Mouse (Mus musculus): ENCODE results near the gene Fam71e2. TPM values are rescaled to one million over a fixed set of nuclear protein-coding genes. Genes with fewer than 3 reads are reported as not detected.
"Not testable (repeated sequence)": the region's sequence is repeated elsewhere in the genome, so short reads cannot be mapped to it uniquely, and the experiment has no call there.

Fam71e2 gene
- total RNA-seq (2021) = not detected
- long read RNA-seq, experiment 1 = 0 reads
- long read RNA-seq, experiment 2 = 0 reads

DNA sequence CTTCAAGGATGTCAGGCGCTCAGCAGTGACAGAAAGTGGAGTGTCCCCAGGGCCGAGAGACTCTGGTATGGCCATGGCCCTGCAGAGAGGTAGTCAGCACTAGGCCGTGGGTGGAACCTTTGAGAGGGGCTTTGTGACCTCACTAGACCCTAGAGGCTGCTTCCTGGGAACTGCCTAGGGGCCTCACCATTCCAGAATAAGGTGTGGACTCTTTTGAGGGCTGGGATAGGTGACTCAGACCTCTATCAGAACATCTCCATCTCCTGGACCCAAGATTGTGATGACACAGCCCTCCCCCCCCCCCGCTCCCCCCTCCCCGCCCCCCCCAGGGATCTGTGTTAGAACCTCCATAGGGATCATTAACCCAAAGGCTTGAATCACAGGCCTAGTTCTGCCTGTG lies at the start of gene Fam71e2:
Gene Fam71e2, minus strand, starts transcription at position 101 of the 400 bp plus-strand sequence.
- no peak for DNase-seq

DNA sequence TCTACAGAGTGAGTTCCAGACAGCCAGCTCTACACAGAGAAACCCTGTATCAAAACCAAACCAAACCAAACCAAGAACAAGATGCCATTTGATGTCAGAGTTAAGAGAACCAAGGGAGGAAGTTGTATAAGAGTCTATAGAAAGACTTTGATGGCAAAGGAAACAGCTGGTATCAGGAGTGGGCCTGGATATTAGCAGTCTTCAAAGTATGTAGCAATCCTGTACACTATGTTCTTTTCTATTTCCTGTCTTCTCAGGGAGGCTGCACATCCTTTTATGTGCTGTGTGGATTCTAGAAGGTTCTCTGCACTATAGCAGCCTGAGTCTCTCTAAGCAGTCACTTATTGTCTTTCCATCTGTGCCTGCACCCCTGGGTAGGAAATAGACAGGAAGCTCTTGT lies 45.5 kb upstream of the Fam71e2 start:
- DNase-seq = no peak

DNA sequence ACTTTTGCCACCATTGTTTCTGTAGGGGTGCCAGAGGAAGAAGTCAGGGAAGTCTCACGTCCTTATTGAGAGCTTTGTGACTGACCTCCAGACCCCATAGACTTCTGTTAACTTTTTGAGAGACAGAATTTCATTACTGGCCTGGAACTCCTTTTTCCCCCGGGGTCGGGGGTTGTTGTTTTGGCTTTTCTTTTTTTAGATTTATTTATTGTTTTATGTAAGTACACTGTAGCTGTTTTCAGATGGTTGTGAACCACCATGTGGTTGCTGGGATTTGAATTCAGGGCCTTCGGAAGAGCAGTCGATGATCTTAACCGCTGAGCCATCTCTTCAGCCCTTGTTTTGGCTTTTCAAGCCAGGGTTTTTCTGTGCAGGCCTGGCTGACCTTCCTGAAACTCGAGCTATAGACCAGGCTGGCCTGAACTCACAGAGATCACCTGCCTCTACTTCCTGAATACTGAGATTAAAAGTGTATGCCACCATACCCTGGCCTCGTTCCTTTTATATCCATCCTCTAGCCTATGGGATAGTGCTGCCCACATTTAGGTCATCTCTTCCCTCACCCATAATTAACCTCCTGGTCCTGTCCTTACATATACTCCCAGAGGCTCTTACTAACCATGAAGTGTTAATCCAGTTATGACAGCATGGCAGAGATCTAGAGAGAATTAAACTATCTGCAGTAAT lies 42.1 kb upstream of the Fam71e2 start:
- no peak for DNase-seq

DNA sequence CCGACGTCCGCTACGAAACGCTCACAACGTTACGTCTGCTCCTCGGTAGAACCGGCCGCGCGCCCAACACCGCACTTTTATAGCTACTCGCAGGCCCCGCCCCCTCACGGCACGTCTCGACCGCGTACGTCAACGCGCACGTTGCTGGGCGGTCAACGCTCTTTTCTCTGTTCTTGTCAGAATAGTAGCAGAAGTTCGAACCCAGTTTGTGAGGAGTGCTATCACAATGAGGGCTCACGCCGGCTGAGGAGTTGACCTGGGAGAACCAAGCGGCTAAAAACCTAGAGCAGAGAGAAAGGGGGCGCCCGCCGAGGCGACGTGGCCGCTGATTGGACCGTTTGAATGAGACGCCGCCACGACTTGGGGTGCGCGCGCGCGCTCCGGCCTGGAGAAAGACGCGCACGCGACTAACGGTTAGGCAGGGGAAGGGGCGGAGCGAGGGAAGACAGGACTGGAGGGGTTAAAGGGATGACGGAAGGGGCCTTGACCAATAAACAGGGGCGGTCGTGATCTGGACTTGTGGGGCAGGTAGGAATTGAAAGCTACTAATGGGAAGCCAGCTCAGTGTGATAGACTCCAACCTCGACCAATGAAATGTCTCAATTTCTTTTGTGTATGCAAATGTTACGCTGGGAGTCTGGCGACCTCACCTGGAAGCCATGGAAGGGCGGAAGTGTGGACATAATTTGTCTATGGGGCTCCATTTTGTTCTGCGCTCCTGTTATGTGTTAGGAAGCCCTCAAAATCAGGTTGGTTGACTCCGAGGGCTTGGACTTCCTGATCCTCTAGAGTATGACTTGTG lies 41.4 kb upstream of the Fam71e2 start, which contains the start of gene Ube2s:
Gene Ube2s, minus strand, starts transcription at position 288 of the 802 bp plus-strand sequence.
- peak; percentile 97 for DNase-seq

DNA sequence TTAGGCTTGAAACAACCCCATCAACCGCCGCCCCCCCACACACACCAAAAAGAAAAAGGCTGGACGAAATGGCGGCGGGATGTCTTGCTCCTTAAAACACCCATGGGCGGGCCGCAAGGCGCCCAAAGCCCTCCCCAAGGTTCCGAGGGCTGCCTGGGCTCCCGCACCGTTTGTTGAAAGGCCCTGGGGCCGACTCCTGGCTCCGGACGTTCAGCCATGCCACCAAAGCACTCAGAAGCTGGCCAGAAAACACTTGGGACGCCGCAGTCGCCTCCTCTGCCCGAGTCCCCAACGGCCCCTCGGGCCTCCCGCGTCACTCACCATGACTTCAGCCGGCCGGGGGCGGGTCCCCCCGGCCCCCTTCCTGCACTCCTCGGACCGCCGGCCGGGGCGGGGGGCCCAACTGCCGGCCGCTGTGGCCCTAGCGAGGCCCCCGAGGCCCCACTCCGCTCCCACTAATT lies 40.8 kb upstream of the Fam71e2 start:
- DNase-seq = no peak

DNA sequence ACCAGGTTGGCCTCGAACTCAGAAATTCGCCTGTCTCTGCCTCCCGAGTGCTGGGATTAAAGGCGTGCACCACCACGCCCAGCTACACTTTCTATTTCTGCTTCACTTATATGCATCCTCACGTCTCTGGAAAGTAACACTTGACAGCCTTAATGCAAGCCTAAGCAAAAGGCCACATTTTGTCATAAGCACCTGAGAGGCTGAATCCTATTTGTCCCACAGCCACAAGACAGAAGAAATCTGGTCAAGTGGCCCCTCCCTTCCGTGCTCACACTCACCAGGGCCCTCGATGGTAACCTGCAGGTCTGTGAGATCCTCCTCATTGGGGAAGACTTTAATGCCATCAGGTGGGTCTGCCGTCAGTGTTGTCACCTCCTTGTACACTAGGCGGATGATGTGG lies 40.0 kb upstream of the Fam71e2 start:
- not testable (repeated sequence) for DNase-seq

DNA sequence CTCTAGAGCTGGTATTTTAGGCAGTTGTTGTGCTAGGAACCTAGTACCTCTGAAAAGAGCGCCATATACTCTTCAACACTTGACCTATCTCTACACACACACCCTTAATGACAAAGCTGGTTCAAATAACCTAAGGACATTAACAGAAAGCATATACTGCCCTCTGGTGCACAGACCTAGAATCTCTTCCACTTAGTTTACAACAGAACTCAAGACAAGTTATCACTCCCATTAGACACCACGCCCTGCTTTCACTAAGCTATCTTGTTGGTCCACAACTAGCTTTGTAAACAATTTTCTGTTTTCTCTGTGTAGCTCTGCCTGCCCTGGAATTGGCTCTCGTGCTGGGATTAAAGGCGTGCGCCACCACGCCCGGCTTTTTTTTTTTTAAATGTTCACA lies 35.6 kb upstream of the Fam71e2 start:
- DNase-seq = no peak

DNA sequence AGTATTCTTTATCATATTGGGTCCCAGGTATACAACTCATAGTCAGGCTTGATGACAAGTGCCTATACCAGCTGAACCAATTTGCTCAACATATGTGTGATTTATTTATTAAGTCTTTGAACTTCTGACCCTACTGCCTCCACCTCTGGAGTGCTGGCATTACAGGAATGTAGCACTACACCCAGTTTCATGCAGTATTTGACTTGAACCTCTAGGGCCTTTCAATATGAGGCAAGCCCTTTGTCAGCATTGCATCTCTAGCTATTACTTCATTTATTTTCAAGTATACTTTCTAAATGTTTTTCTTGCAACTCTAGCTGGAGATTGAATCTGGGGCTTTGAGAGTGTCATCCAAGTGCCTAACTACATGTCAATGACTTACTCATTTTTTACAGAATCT lies 31.1 kb upstream of the Fam71e2 start:
- DNase-seq = no peak

DNA sequence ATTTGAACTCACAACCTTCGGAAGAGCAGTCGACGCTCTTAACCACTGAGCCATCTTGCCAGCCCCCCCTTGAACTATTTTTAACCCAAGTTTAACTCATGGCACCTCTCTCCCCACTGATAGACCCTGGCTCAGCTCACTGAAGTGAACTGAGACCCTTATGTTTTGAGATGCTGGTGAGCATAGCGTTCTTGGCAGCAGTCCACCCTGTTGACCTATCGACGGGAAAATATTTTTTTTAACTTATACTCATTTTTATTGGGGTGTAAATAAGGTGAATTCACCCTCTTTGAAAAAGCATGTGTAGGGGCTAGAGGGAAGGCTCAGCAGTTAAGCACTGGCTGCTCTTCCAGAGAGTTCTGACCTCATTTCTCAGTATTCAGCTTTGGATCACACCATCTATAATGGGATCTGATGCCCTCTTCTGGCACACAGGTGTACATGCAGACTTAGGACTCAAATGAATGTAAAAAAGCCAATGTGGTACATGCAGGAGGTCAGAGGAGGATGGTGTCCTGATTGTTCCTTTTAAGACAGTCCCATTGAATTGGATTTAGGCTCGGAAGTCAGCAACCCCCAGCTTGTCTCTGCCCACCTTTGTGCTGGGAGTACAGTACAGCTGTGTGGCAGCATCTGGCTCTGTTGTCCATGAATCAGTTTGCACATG lies 24.8 kb upstream of the Fam71e2 start:
- DNase-seq = no peak

DNA sequence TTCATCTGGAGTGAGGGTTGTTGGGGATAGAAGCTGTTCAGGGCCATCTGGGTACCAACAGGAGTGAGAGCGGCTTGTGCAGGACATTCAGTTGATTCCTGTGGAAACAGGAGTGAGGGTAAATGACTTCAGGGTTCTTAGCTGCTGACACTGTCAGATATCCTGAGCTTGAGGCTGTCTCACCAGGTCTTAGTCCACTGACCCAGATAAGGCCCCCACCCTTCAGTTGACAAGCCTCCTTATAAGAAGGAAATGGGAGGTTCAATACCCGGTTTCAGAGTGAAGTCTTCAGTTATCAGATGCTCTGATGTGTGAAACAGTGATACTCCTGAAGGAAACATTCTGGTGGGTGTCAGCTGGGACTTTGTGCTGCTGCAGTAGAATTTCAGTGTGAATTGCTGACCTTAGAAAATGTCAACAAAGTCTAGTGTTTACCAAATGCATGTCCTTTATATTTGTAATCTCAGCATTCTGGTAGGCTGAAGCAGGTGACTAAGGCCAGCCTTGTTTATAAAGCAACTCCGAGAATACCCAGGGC lies 23.6 kb upstream of the Fam71e2 start:
- no peak for DNase-seq

DNA sequence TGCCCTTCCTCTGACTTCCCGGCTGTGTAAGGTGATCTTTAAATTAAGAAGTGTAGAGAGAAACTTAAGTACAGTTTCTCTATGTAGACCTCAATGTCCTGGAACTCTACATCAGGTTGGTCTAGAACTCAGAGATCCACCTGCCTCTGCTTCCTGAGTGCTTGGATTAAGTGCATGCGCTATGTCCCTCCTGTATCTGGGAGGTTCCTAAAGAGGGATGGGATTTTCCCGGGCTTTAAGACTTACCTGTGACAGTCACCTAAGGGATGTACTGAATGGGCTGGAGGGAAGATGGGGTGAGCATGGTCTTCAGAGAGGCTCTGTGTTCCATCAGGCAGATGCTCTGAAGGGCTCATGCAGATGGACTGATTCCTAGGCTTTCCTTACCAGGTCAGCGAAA lies 22.6 kb upstream of the Fam71e2 start:
- no peak for DNase-seq

DNA sequence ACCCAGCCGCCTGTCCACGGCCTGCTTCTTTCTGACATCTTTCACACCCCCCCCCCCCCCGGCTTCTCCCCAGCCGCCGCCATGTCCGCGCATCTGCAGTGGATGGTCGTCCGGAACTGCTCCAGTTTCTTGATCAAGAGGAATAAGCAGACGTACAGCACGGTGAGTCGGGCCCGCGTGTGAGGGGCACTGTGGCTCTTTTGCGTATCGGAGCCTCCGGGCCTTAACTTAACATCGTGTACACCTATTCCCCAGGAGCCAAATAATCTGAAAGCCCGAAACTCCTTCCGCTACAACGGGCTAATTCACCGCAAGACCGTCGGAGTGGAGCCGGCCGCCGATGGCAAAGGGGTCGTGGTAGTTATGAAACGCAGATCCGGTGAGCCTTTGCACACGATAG lies 22.1 kb upstream of the Fam71e2 start:
- DNase-seq = not testable (repeated sequence)

DNA sequence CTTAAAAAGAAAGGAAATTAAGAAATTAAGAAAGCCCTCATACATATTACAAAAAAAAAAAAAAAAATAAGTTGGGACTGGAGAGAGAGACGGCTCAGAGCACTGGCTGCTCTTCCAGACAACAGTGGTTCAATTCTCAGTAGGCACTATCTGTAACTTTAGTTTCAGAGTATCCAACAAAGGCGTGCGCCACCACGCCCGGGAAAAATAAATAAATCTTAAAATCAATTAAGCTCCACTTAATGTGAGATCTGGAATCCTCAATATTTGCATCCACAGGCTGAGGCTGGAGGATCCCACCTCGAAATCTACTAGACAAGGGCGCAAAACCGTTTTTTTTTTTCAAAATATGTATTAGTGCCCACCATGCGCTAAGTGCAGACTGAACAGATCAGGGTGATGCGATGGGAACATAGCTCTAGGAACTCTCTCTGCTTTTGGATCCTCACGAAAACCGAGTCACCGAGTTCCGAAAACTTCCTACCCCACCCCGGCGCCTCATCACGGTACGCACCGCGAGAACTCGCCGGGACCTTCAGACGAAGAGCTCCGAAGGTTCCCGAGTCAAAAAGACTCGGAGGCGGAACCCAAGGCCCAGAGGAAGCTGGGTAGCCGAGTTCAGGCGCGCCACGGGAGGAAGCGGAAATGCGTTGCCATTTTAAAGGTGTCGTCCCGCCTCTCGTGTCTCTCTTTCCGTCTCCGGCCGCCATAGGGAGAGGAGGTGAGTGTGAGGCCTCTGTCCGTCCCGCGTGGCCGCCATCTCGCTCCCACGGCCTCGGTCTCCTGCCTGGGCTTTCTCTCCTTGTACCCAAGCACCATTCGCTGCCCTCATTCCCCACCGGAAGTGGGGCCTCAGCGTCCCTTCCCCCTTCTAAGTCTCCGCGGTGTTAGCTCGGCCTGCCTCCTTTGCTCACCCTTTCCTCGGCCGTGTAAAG lies 21.4 kb upstream of the Fam71e2 start, which contains the start of gene Rpl28:
Gene Rpl28, plus strand, starts transcription at position 597 of the 935 bp plus-strand sequence.
- DNase-seq = peak; percentile 90

DNA sequence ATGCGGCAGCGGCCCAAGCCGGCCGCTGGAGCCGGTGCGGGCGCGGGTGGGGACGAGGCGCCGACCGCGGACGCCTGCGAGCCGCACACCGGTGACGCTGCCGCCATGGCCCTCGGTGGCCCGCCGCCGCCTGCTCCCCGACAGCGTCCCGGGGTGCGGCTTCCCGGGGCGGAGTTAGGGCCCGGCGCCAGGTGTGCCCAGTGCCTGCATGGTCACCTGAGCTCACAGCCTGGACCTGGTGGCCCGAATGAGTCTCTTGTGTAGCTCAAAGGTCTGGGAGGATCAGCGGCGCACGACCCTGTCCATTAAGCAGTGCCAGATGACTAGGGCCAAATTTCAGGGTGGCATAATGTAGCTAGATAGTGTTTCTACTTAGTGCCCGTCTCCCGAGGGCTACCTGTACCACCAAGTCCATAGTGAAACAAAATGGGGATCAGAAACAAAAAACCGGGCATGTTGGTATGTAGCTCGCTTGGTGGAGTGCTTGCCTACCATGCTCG lies 18.4 kb upstream of the Fam71e2 start, which contains the start of gene Tmem238:
Gene Tmem238, minus strand, starts transcription at position 221 of the 500 bp plus-strand sequence.
- DNase-seq = no peak

DNA sequence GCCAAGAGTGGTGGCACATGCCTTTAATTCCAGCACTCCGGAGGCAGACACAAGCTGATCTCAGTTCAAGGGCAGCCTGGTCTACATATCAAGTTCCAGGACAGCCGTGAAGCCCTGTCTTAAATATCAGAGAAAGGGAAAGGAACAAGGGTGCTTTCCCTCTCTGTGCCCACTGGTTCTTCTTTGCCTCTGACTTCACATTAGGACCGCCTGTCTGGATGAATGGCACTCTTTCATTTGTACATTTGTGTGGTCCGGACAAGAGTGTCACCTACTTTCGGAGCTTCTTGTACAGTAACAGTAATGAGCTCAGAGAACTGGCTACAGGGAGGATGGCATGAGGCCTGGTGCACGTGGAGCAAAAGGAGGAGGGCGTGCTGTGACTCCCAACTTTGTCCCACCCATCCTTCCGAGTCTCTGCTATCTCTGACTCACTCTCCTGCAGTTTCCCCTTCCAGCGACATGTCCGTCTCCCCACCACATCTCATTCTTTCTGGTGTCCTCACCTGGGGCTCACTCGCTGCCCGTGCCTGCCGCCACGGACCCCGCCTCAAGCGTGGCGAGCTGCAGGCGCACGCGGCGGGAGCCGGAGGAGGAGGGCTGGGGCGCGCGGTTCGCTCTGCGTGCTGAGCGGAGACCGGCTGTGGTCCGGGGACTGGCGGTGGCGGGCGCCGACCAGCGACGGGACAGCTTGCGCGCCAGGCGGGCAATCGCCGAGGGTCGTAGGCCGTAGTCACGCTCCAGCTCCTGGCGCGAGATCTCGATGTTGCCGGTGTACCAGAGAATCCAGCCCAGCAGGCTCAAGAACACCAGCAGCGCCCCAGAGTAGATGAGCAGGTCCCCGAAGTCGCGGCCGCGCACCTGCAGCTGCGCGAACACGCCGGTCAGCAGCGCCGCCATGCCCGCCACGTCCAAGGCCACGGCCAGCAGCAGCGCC lies 17.7 kb upstream of the Fam71e2 start:
- DNase-seq = peak; percentile 66

DNA sequence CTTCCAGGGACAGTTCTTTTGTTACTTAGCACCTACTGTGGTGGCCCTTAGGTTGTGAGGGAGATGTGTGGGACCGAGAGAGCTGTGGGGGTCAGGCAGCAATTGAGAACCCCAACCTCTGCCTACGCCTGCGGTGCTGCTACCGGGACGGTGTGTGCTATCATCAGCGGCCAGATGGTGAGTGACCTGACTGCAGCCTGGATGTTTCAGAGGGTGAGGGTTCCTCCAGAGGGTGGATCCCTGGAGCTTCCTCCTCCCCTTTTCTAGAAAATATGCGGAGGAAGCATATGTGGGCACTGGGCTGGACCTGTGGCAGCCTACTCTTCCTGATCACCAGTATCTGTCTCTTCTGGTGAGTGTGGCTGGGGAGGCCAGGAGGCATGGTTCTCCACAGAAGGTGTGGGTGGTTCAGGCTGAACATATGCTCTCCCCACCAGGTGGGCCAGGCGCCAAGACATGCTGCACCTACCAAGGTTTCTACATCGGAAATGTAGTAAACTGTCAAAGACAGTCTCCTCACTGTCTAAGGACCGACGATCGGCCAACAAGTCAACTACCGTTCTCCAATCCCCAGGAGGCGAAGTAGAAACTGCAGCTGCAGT lies 12.7 kb upstream of the Fam71e2 start:
- DNase-seq = no peak

DNA sequence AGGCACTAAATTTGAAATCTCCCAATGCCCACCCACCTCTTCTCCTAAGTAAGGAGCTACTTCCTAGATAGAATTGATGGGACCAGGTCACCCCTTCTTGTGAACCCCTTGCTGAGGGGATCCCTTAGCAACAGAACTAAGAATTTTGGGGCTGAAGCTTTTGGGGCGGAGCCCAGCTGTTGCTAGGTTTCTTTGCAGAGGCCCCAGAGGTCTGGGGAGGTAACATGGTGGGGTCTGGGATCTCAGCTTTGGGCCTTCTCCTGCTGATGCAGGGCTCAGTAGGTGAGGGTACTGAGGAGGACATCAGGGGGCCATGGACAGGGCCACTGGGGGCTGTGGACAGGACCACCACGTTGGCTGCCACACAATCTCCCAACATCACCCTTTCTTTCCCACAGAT lies 11.7 kb upstream of the Fam71e2 start, which contains the start of the genes Il11 and Tmem190:
Gene Il11, minus strand, starts transcription at position 101 of the 400 bp plus-strand sequence.
Gene Tmem190, plus strand, starts transcription at position 179 of the 400 bp plus-strand sequence.
- no peak for DNase-seq

DNA sequence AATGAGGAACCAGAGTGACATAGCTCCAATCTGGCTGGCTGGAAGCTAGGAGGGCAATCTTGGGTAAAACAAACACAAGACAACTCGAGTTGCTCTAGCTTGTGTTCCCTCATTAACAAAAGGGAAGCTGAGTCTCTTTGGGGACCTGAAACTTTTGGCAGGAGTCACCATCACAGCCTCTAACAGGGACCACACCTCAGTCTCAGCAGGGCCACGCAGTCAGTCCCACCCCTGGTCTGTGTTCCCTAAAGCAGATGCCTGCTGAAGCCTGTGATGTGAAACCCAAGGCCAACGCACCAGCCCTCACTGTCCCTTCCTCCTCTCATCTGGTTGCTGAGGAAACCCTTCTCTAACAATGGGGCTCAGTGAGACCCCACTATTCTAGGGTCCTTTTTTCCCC lies 11.0 kb upstream of the Fam71e2 start:
- no peak for DNase-seq

DNA sequence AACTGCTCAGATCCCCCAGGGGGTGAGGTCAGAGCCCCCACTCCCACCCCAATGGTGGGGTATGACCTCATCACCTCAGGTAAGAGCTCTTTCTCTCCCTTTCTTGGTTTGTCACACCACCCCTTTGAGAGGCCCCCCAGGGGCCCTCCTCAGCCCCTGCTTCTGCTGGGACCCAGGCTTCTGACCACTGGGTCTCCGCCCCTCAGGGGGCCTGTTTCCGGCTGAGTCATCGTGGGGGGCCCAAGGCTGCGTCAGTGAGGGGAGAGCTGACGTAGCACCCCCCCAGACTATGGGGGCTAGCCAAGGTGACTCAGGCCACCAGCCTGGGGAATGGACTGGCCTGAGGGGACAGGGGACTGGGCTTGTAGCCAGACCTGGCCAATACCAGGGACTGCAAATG lies 8.8 kb upstream of the Fam71e2 start:
- no peak for DNase-seq
